Mouse (Mus musculus) lung, embryonic 14.5 days (tissue): ENCODE measurements around the gene Drd1. TPM values are rescaled to one million over a fixed set of nuclear protein-coding genes. Genes with fewer than 3 reads are reported as not detected.

ENCODE experiments used
- ATAC-seq: fragments of 200-750 bp; cut with Nextera tagmentation; 2 replicates; pipeline ENCODE4 v1.8.0; 2017; ENCODE audit warnings: mild to moderate bottlenecking, moderate TSS enrichment, moderate library complexity; ENCODE audit not compliant: insufficient read depth
- DNase-seq: peaks from one replicate; pipeline ENCODE4 v3.0.0-alpha.2; 2015
- H3K27ac ChIP-seq: fragments of 300-500 bp; sonication (generic); 2 replicates; pipeline ENCODE4 v1.5.1; 2014; ENCODE audit warnings: low read depth, mild to moderate bottlenecking, moderate library complexity
- H3K27me3 ChIP-seq: fragments of 300-500 bp; sonication (generic); 2 replicates; pipeline ENCODE4 v1.6.1; 2014; ENCODE audit warnings: low read length, control low read depth; ENCODE audit not compliant: insufficient read depth
- H3K36me3 ChIP-seq: fragments of 300-500 bp; sonication (generic); 2 replicates; pipeline ENCODE4 v1.6.1; 2014; ENCODE audit warnings: control low read depth; ENCODE audit not compliant: insufficient read depth
- H3K4me1 ChIP-seq: fragments of 300-500 bp; sonication (generic); 2 replicates; pipeline ENCODE4 v1.6.1; 2014; ENCODE audit warnings: antibody characterized with exemption, control low read depth; ENCODE audit not compliant: insufficient read depth
- H3K4me2 ChIP-seq: fragments of 300-500 bp; sonication (generic); 2 replicates; pipeline ENCODE4 v1.6.1; 2014; ENCODE audit warnings: mild to moderate bottlenecking
- H3K4me3 ChIP-seq: fragments of 300-500 bp; sonication (generic); 2 replicates; pipeline ENCODE4 v1.5.1; 2014; ENCODE audit warnings: low read depth, low read length
- H3K9ac ChIP-seq: fragments of 300-500 bp; sonication (generic); 2 replicates; pipeline ENCODE4 v1.6.1; 2014
- H3K9me3 ChIP-seq: fragments of 300-500 bp; sonication (generic); 2 replicates; pipeline ENCODE4 v1.6.1; 2016; ENCODE audit warnings: low read depth, low read length, control low read depth
- CTCF ChIP-seq: IDR thresholded peaks from 2 replicates; pipeline ENCODE4 v1.5.1; 2016; ENCODE audit warnings: antibody characterized with exemption, low read depth
- WGBS: fragments of 180-500 bp; shearing (Covaris S2); extraction: QIAGEN DNeasy Blood & Tissue Kit; methylation state at CpG from one replicate; pipeline ENCODE4 v1.1.7; 2014; 5-methylcytosine and 5-hydroxymethylcytosine counted together
- polyA plus RNA-seq: library from polyadenylated mRNA; unstranded; fragments of >200 nt; fragmentation: Nextera tagmentation; extraction: Ambion mirVana; gene quantifications from 2 replicates; pipeline ENCODE4 v1.2.1, GENCODE M21; 2014

The Drd1 gene
- 0.24 TPM in 1 of 2 replicates, not detected in the other for polyA plus RNA-seq

GRCm38 (mm10) chr13:54055448-54055861, at the start of gene Drd1:
Gene Drd1, minus strand, starts transcription at chr13:54055705.
- DNase-seq (peak; percentile 81), ATAC-seq (peak; percentile 73)
- under 1% methylated on average over 31 of the region's 31 CpGs for WGBS
- no peaks in the 10 kb centered on the region for H3K4me1 ChIP-seq
- H3K27me3 ChIP-seq: peaks cover 22% of the 10 kb centered on the region
- peak; percentile 88 for TF ChIP-seq CTCF
- peak within 1 kb of the TSS; percentile 51 for H3K9ac ChIP-seq
- H3K27ac ChIP-seq: no peak within 1 kb of the TSS
- H3K9me3 ChIP-seq: no peaks in the 10 kb centered on the region
- H3K36me3 ChIP-seq: no peaks in the 10 kb centered on the region
- peak within 1 kb of the TSS; percentile 95 for H3K4me2 ChIP-seq
- H3K4me3 ChIP-seq: peak within 1 kb of the TSS; percentile 46

- DNase-seq (no peak), ATAC-seq (no peak)
- Histone ChIP-seq H3K27me3 (no peaks in the 10 kb centered on the region), H3K36me3 (peaks cover 60% of the 10 kb centered on the region), H3K9me3 (no peaks in the 10 kb centered on the region), H3K27ac (no peak overlapping the region), H3K9ac (no peak overlapping the region), H3K4me2 (no peak overlapping the region), H3K4me1 (0 out of 2 replicates have a peak, but pooled peaks cover 3% of the 10 kb centered on the region), H3K4me3 (no peak overlapping the region)
- TF ChIP-seq CTCF: no peak
- WGBS: 72% methylated on average over 10 of the region's 10 CpGs
Measured at GRCm38 (mm10) chr13:54103866-54104265, 48.4 kb upstream of the Drd1 start.

GRCm38 (mm10) chr13:54103271-54103670, 47.8 kb upstream of the Drd1 start:
- no peak for DNase-seq
- Histone ChIP-seq H3K4me3 (no peak overlapping the region), H3K27ac (no peak overlapping the region), H3K27me3 (no peaks in the 10 kb centered on the region), H3K4me2 (no peak overlapping the region), H3K9me3 (no peaks in the 10 kb centered on the region), H3K4me1 (0 out of 2 replicates have a peak, but pooled peaks cover 3% of the 10 kb centered on the region), H3K36me3 (peaks cover 63% of the 10 kb centered on the region), H3K9ac (no peak overlapping the region)
- 75% methylated on average over 3 of the region's 3 CpGs for WGBS
- no peak for TF ChIP-seq CTCF
- ATAC-seq: no peak

GRCm38 (mm10) chr13:54102061-54102460, 46.6 kb upstream of the Drd1 start:
- no peak overlapping the region for H3K27ac ChIP-seq
- peaks cover 62% of the 10 kb centered on the region for H3K36me3 ChIP-seq
- 0 out of 2 replicates have a peak, but pooled peaks cover 3% of the 10 kb centered on the region for H3K4me1 ChIP-seq
- TF ChIP-seq CTCF: no peak
- H3K4me2 ChIP-seq: no peak overlapping the region
- WGBS: 87% methylated on average over 3 of the region's 3 CpGs
- ATAC-seq (no peak), DNase-seq (no peak)
- H3K4me3 ChIP-seq: no peak overlapping the region
- H3K27me3 ChIP-seq: no peaks in the 10 kb centered on the region
- no peak overlapping the region for H3K9ac ChIP-seq
- no peaks in the 10 kb centered on the region for H3K9me3 ChIP-seq

- H3K4me3 ChIP-seq: no peak overlapping the region
- no peak overlapping the region for H3K4me2 ChIP-seq
- no peaks in the 10 kb centered on the region for H3K9me3 ChIP-seq
- TF ChIP-seq CTCF: no peak
- 0 out of 2 replicates have a peak, but pooled peaks cover 3% of the 10 kb centered on the region for H3K4me1 ChIP-seq
- H3K27me3 ChIP-seq: no peaks in the 10 kb centered on the region
- no peak overlapping the region for H3K9ac ChIP-seq
- DNase-seq: peak; percentile 20
- WGBS: 72% methylated on average over 15 of the region's 15 CpGs
- peaks cover 57% of the 10 kb centered on the region for H3K36me3 ChIP-seq
- no peak for ATAC-seq
- H3K27ac ChIP-seq: no peak overlapping the region
Measured at GRCm38 (mm10) chr13:54101031-54101820, 45.7 kb upstream of the Drd1 start.

GRCm38 (mm10) chr13:54097797-54098196, 42.3 kb upstream of the Drd1 start:
- Histone ChIP-seq H3K27ac (no peak overlapping the region), H3K27me3 (no peaks in the 10 kb centered on the region), H3K36me3 (peaks cover 70% of the 10 kb centered on the region), H3K9ac (no peak overlapping the region), H3K4me2 (no peak overlapping the region), H3K4me3 (no peak overlapping the region), H3K4me1 (0 out of 2 replicates have a peak, but pooled peaks cover 3% of the 10 kb centered on the region), H3K9me3 (no peaks in the 10 kb centered on the region)
- DNase-seq (no peak), ATAC-seq (no peak)
- WGBS: 94% methylated on average over 6 of the region's 6 CpGs
- TF ChIP-seq CTCF: no peak

- H3K27me3 ChIP-seq: no peaks in the 10 kb centered on the region
- H3K27ac ChIP-seq: no peak overlapping the region
- 0 out of 2 replicates have a peak, but pooled peaks cover 3% of the 10 kb centered on the region for H3K4me1 ChIP-seq
- no peak for DNase-seq
- TF ChIP-seq CTCF: no peak
- no peak for ATAC-seq
- no peak overlapping the region for H3K4me3 ChIP-seq
- peaks cover 74% of the 10 kb centered on the region for H3K36me3 ChIP-seq
- H3K9me3 ChIP-seq: no peaks in the 10 kb centered on the region
- no peak overlapping the region for H3K4me2 ChIP-seq
- WGBS: 91% methylated on average over 4 of the region's 4 CpGs
- H3K9ac ChIP-seq: no peak overlapping the region
Measured at GRCm38 (mm10) chr13:54097227-54097626, 41.7 kb upstream of the Drd1 start.
